Mouse (Mus musculus) myocyte (in vitro differentiated cells): ENCODE measurements around the gene H13.
"Not testable (repeated sequence)": the region's sequence is repeated elsewhere in the genome, so short reads cannot be mapped to it uniquely, and the experiment has no call there.

Experiments used
- MYOD1 ChIP-seq, 3 experiments: IDR thresholded peaks; one replicate each; pipeline ENCODE4 v1.6.1; 2011; ENCODE audit warnings: control low read depth in 2 of 3, low read depth in 2 of 3, mild to moderate bottlenecking in 2 of 3, moderate library complexity in 1 of 3; ENCODE audit not compliant: insufficient read length in 2 of 3, control insufficient read depth in 1 of 3
- TCF12 ChIP-seq: IDR thresholded peaks from one replicate; pipeline ENCODE4 v1.6.1; 2011; ENCODE audit warnings: mild to moderate bottlenecking, control low read depth; ENCODE audit not compliant: poor library complexity, insufficient read depth, severe bottlenecking

GRCm38 (mm10) chr2:152666191-152666590, 3.1 kb upstream of the H13 start:
- not testable (repeated sequence) for TF ChIP-seq TCF12; MYOD1 (IDR thresholded peaks at IDR 0.05; ENCODE audit: control insufficient read depth in 1 of 3, insufficient read length in 2 of 3, low read depth in 2 of 3)
